Mouse (Mus musculus): ENCODE data around the gene Itga7. TPM values are rescaled to one million over a fixed set of nuclear protein-coding genes. Genes with fewer than 3 reads are reported as not detected.

The Itga7 gene
- polyA plus RNA-seq, 1 experiment, result 96.2 TPM

- Histone ChIP-seq H3K27ac (ENCODE audit: insufficient read depth, low read length) (no peak overlapping the region), H3K4me1 (ENCODE audit: control insufficient read depth, insufficient read depth, low read length) (peaks cover 3% of the 10 kb centered on the region), H3K4me3 (replicated peaks; ENCODE audit: insufficient read depth, low read depth, low read length) (no peak overlapping the region), H3K27me3 (ENCODE audit: control insufficient read depth, insufficient read depth, low read length) (no peaks in the 10 kb centered on the region)
- TF ChIP-seq CTCF (IDR thresholded peaks at IDR 0.05; ENCODE audit: borderline replicate concordance, insufficient read depth, low read depth, low read length) (no peak), POLR2A (IDR thresholded peaks at IDR 0.05; ENCODE audit: borderline replicate concordance, insufficient read depth, low read length) (no peak)
- no peak for DNase-seq
- 74% methylated on average over 2 of the region's 2 CpGs for WGBS
These were observed 2.2 kb upstream of the Itga7 start for GRCm38 (mm10) chr10:128931441-128931840.

DNA sequence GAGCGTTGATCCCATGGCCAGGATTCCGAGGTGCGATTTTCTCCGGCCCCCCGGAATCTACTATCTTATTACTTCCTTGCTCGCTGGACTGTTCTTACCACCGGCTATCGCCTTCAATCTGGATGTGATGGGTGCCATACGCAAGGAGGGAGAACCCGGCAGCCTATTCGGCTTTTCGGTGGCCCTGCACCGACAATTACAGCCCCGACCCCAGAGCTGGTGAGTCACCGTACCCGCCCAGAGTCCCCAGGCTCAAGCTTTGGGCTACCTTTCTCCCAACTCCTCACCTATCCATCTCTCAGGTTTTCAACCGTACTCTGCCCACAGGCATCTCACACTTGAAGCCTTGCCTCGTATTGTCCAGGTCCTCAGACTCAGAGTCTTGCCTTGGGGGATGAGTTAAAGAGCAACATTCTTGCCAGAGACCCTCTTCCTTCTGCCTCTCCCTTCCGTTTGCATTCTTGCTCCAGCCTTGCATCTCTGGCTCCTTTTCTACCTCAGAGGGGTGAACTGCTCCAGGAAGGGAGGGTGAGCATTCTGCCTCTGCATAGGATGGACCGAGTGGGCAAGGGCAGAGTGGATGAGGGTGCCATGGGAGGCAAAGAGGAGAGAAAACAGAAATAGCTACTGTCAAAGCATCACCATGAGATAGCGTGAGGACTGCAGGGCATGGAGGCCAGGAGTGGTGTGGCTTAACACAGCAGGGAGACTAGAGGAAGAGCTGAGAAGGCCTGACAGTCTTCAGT, 531 bp downstream of the Itga7 start:
- Histone ChIP-seq H3K4me3 (replicated peaks; ENCODE audit: insufficient read depth, low read depth, low read length) (peak overlapping the region; percentile 78), H3K4me1 (ENCODE audit: control insufficient read depth, insufficient read depth, low read length) (peaks cover 20% of the 10 kb centered on the region), H3K27me3 (ENCODE audit: control insufficient read depth, insufficient read depth, low read length) (no peaks in the 10 kb centered on the region), H3K27ac (ENCODE audit: insufficient read depth, low read length) (peak overlapping the region; percentile 87)
- DNase-seq, result peak; percentile 52 to 65
- TF ChIP-seq POLR2A (IDR thresholded peaks at IDR 0.05; ENCODE audit: borderline replicate concordance, insufficient read depth, low read length) (peak; percentile 7; the same call in 1 of the 2 replicates), CTCF (IDR thresholded peaks at IDR 0.05; ENCODE audit: borderline replicate concordance, insufficient read depth, low read depth, low read length) (no peak)
- 3% methylated on average over 21 of the region's 21 CpGs for WGBS

GRCm38 (mm10) chr10:128934997-128935787, 1.6 kb downstream of the Itga7 start:
- TF ChIP-seq POLR2A (IDR thresholded peaks at IDR 0.05; ENCODE audit: borderline replicate concordance, insufficient read depth, low read length), result no peak
- no peaks in the 10 kb centered on the region for H3K27me3 ChIP-seq (ENCODE audit: control insufficient read depth, insufficient read depth, low read length)
- WGBS, result 13% methylated on average over 7 of the region's 7 CpGs
- peak overlapping the region; percentile 87 for H3K27ac ChIP-seq (ENCODE audit: insufficient read depth, low read length)
- H3K4me1 ChIP-seq (ENCODE audit: control insufficient read depth, insufficient read depth, low read length), result peaks cover 21% of the 10 kb centered on the region
- H3K4me3 ChIP-seq (replicated peaks; ENCODE audit: insufficient read depth, low read depth, low read length), result peak overlapping the region; percentile 78
- DNase-seq, result peak in 1 of 2 experiments; percentile 42

GRCm38 (mm10) chr10:128935826-128936440, 2.3 kb downstream of the Itga7 start:
- peak; percentile 43 to 49 for DNase-seq
- H3K4me1 ChIP-seq (ENCODE audit: control insufficient read depth, insufficient read depth, low read length), result peaks cover 21% of the 10 kb centered on the region
- peak overlapping the region; percentile 87 for H3K27ac ChIP-seq (ENCODE audit: insufficient read depth, low read length)
- 25% methylated on average over 8 of the region's 8 CpGs for WGBS
- TF ChIP-seq POLR2A (IDR thresholded peaks at IDR 0.05; ENCODE audit: borderline replicate concordance, insufficient read depth, low read length), result no peak
- TF ChIP-seq CTCF (IDR thresholded peaks at IDR 0.05; ENCODE audit: borderline replicate concordance, insufficient read depth, low read depth, low read length), result no peak
- no peaks in the 10 kb centered on the region for H3K27me3 ChIP-seq (ENCODE audit: control insufficient read depth, insufficient read depth, low read length)
- H3K4me3 ChIP-seq (replicated peaks; ENCODE audit: insufficient read depth, low read depth, low read length), result peak overlapping the region; percentile 78

- DNase-seq, result peak in 1 of 2 experiments; percentile 40
- Histone ChIP-seq H3K27me3 (ENCODE audit: control insufficient read depth, insufficient read depth, low read length) (no peaks in the 10 kb centered on the region), H3K4me3 (replicated peaks; ENCODE audit: insufficient read depth, low read depth, low read length) (peak overlapping the region; percentile 30), H3K4me1 (ENCODE audit: control insufficient read depth, insufficient read depth, low read length) (peaks cover 21% of the 10 kb centered on the region), H3K27ac (ENCODE audit: insufficient read depth, low read length) (peak overlapping the region; percentile 85)
- WGBS, result 53% methylated on average over 12 of the region's 12 CpGs
- TF ChIP-seq CTCF (IDR thresholded peaks at IDR 0.05; ENCODE audit: borderline replicate concordance, insufficient read depth, low read depth, low read length) (no peak), POLR2A (IDR thresholded peaks at IDR 0.05; ENCODE audit: borderline replicate concordance, insufficient read depth, low read length) (no peak)
These were observed 4.3 kb downstream of the Itga7 start for GRCm38 (mm10) chr10:128937756-128938390.

DNA sequence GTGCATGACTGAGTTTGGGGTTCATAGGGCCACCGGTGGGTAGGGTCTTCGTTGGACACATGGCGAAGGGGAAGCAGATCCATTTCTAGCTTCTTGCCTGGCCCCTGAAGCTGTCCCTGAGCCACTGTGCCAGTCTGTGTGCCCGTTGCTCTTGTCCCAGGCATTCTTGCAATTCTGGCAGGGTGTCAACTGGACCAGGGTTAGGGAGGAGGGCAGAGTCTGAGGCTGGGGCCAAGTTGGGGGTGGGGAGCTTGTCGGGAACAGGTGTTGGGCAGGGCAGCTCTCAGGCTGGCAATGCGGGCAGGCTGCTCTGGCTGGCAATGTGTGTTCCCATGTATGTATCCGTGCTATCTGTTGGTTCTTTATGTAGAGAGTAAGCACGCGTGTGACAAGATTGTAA, 4.8 kb downstream of the Itga7 start:
- H3K4me3 ChIP-seq (replicated peaks; ENCODE audit: insufficient read depth, low read depth, low read length), result peak overlapping the region; percentile 30
- peaks cover 21% of the 10 kb centered on the region for H3K4me1 ChIP-seq (ENCODE audit: control insufficient read depth, insufficient read depth, low read length)
- H3K27ac ChIP-seq (ENCODE audit: insufficient read depth, low read length), result peak overlapping the region; percentile 85
- 7% methylated on average over 9 of the region's 9 CpGs for WGBS
- TF ChIP-seq CTCF (IDR thresholded peaks at IDR 0.05; ENCODE audit: borderline replicate concordance, insufficient read depth, low read depth, low read length), result no peak
- TF ChIP-seq POLR2A (IDR thresholded peaks at IDR 0.05; ENCODE audit: borderline replicate concordance, insufficient read depth, low read length), result peak; percentile 27; the same call in 1 of the 2 replicates
- DNase-seq, result peak; percentile 91 to 96
- no peaks in the 10 kb centered on the region for H3K27me3 ChIP-seq (ENCODE audit: control insufficient read depth, insufficient read depth, low read length)

GRCm38 (mm10) chr10:128938974-128939373, 5.4 kb downstream of the Itga7 start:
- H3K4me1 ChIP-seq (ENCODE audit: control insufficient read depth, insufficient read depth, low read length), result peaks cover 21% of the 10 kb centered on the region

More at GRCm38 (mm10) chr10:128938974-128939373, 5.4 kb downstream of the Itga7 start:
- DNase-seq, result peak; percentile 37 to 38
- no peaks in the 10 kb centered on the region for H3K27me3 ChIP-seq (ENCODE audit: control insufficient read depth, insufficient read depth, low read length)
- no peak for TF ChIP-seq POLR2A (IDR thresholded peaks at IDR 0.05; ENCODE audit: borderline replicate concordance, insufficient read depth, low read length)
- no peak for TF ChIP-seq CTCF (IDR thresholded peaks at IDR 0.05; ENCODE audit: borderline replicate concordance, insufficient read depth, low read depth, low read length)
- WGBS, result 21% methylated on average over 5 of the region's 5 CpGs
- peak overlapping the region; percentile 4 for H3K4me3 ChIP-seq (replicated peaks; ENCODE audit: insufficient read depth, low read depth, low read length)
- H3K27ac ChIP-seq (ENCODE audit: insufficient read depth, low read length), result peak overlapping the region; percentile 52
